Mouse (Mus musculus) spleen, adult 10 weeks (tissue): ENCODE measurements around the gene Dnaic2. TPM values are rescaled to one million over a fixed set of nuclear protein-coding genes. Genes with fewer than 3 reads are reported as not detected.

ENCODE experiments used
- polyA plus RNA-seq: library from polyadenylated mRNA; stranded (reverse); fragments of 350-450 nt; fragmentation: Illumina TruSeq; extraction: RNeasy Lipid Tissue Mini Kit (QIAGEN cat#74804); gene quantifications from one replicate; pipeline ENCODE4 v1.2.3, GENCODE M21; 2015; ENCODE audit warnings: low replicate concordance; ENCODE audit not compliant: insufficient read depth

The Dnaic2 gene
- 0.65 TPM for polyA plus RNA-seq

DNA sequence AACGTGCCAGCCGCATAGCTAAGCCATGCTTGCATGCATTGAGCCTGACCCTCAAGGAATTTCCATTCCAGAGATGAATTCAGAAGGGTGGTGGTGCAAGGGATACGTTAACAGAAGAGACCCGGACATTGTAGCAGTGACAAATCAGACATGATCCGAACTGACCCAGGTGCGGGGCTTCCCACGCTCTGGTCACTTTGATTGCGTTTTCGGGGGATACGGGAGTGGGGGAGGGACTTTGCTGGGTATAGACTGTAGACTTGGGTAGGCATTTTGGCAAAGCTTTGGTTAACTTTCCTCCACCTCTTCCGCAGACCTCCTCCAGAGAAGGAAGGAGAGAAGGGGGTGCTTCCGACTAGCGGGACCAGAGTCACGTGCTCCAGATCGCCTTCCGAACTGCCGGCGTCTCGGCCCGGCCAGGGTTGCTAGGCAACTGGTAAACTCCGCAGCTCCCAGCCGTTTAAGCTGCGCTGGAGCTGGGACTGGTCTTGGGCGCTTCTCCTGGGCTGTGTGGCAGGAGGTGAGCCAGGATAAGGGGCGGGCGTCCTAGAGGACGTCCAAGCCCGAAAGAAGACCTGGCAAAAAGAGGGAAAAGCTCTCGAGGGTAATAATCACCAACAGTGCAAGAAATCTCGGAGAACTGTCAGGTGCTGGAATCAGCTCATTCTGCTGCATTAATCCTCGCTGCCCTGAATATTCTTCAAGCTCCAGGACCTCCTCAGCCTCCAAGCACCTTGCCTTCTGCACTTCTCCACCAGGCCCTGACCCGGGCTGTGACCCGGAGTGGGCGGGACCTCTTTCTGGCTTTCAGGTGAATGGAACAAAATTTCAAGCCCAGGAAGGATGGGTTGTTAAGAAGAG, at the start of gene Dnaic2:
Dnaic2 (plus strand) TSS at position 444 of the 861 bp plus-strand sequence.

DNA sequence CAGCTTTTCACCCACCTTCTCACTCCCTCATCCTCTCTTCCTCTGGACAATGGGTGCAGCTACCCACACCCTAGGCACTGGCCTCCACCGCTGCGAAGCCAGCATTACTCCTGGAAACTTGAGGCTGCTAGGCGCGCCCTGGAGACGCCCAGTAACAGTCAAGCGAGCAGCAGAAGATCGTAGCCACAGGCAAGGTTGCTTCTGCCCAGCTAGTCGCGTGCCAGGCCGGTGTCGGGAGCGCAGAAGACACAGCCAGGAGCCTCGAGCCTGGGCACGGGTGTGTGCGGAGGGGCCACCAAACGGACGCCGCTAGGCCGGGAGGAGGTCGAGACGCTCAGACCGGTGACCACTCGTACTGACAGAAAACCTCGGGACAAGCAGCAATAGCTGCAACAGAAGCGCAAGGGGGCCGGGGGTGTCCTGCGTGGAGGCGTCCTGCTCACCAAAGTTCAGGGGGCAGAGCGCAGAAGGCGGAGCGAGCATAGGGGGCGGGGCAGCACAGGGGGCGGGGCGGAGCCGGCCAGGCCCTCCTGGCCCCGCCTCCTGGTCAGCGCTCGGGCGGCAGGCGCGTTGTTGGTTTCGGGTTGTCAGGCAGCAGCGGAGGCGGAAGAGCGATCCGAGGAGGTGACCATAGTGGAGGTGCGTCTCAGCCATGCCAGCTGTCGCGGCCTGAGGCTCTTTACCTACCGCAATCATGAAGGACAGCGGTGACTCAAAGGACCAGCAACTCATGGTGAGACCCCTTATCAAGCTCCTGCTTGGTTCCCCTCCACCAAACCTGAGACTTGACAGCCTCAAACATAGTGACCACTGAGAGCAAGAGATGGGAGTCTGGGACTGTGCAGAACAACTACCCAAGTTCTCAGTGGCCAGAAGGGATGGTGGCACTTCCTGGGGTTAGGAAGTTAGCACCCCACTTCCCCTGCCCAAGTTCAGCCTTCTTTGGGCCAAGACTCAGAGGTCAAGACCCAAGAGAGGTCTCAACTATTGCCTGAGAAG, 37.9 kb downstream of the Dnaic2 start, which contains the start of gene Kif19a:
Kif19a (plus strand) TSS at position 569 of the 999 bp plus-strand sequence.

GRCm38 (mm10) chr11:114795848-114796322, 68.7 kb downstream of the Dnaic2 start, which contains the start of gene Btbd17:
Gene Btbd17, minus strand, starts transcription at chr11:114795945.

DNA sequence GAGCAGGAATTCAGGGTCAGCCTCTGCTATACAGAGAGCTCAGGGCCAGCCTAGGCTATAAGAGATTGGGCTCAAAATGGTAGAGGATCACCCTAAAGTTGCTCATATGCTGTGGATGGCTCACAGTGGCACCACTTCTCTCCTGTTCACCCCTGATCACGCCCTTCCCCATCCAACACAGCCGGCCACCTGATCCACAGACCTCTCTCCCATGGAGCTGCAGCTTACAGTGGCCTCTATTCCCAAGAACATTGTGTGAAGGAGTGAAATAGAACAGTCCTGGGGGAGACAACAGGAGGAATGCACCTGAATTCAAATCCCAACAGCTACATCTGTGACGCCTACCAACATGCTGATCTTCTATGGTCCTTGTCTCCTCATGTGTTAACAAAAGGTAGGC, 71.4 kb downstream of the Dnaic2 start, which contains the start of gene Gpr142:
Gpr142 (plus strand) TSS at position 301 of the 400 bp plus-strand sequence.

Other genes starting within 250 kb of the Dnaic2 start
- 2,261 TPM for gene Rpl38, start 58.9 kb upstream of the Dnaic2 start, polyA plus RNA-seq
- gene Ttyh2, start 52.0 kb upstream of the Dnaic2 start, polyA plus RNA-seq: 4.9 TPM
- 1.8 TPM for gene Kif19a, start 38.0 kb downstream of the Dnaic2 start, polyA plus RNA-seq
- not detected for gene Btbd17, start 68.5 kb downstream of the Dnaic2 start, polyA plus RNA-seq
- not detected for gene Gpr142, start 71.5 kb downstream of the Dnaic2 start, polyA plus RNA-seq
- gene Gprc5c, start 123.7 kb downstream of the Dnaic2 start, polyA plus RNA-seq: 4.4 TPM
- 37.7 TPM for gene Cd300a, start 162.6 kb downstream of the Dnaic2 start, polyA plus RNA-seq
- 9.6 TPM for gene Cd300lb, start 207.0 kb downstream of the Dnaic2 start, polyA plus RNA-seq
- 7.7 TPM for gene Cd300c, start 241.7 kb downstream of the Dnaic2 start, polyA plus RNA-seq